In genomic region chr10:25035363-25035762, GRCm38 (mm10) we compare ENCODE assay signal across 17 mouse cellular contexts.
A peak's percentile ranks its signal among the peaks of the same experiment; 100 is the strongest.
ATAC-seq lines count a peak whose summit lies in the region.
"Had no signal": no experiment of that assay in that cellular context is flagged by ENCODE, and none has a peak within 500 bp of the region (broad histone marks: within the 10 kb centered on the region; RNA-seq: fewer than 3 reads in every experiment).

No protein-coding gene starts in this region.

- WGBS in hindbrain, embryonic 13.5 days: 62% methylated on average over 6 of the region's 6 CpGs
- 77% methylated on average over 6 of the region's 6 CpGs for WGBS in hindbrain, embryonic 12.5 days
- 73% methylated on average over 6 of the region's 6 CpGs for WGBS in midbrain, embryonic 15.5 days
- 76% methylated on average over 6 of the region's 6 CpGs for WGBS in midbrain, embryonic 16.5 days
- WGBS in hindbrain, embryonic 16.5 days: 62% methylated on average over 6 of the region's 6 CpGs
- WGBS in kidney, embryonic 14.5 days: 83% methylated on average over 6 of the region's 6 CpGs

- no peaks in the 10 kb centered on the region for H3K4me1 ChIP-seq in hindbrain, embryonic 13.5 days (replicated peaks)
- no peaks in the 10 kb centered on the region for H3K4me1 ChIP-seq in hindbrain, embryonic 12.5 days
- H3K4me1 ChIP-seq in midbrain, embryonic 15.5 days: no peaks in the 10 kb centered on the region
- H3K4me1 ChIP-seq in midbrain, embryonic 16.5 days (ENCODE audit: control insufficient read depth, insufficient read depth, low read length): no peaks in the 10 kb centered on the region
- no peaks in the 10 kb centered on the region for H3K4me1 ChIP-seq in hindbrain, embryonic 16.5 days (ENCODE audit: control insufficient read depth, insufficient read depth, low read depth, low read length)
- no peaks in the 10 kb centered on the region for H3K4me1 ChIP-seq in kidney, embryonic 14.5 days (ENCODE audit: control insufficient read depth, insufficient read depth, low read length)
- H3K4me1 ChIP-seq: forebrain, embryonic 10.5 days; forebrain, embryonic 13.5 days; heart, embryonic 10.5 days; heart, embryonic 13.5 days; intestine, embryonic 15.5 days had no signal

- no peak overlapping the region for H3K27ac ChIP-seq in hindbrain, embryonic 13.5 days
- no peak overlapping the region for H3K27ac ChIP-seq in hindbrain, embryonic 12.5 days
- no peak overlapping the region for H3K27ac ChIP-seq in midbrain, embryonic 15.5 days
- no peak overlapping the region for H3K27ac ChIP-seq in midbrain, embryonic 16.5 days (ENCODE audit: low read length)
- H3K27ac ChIP-seq in hindbrain, embryonic 16.5 days (ENCODE audit: low read depth, low read length): no peak overlapping the region
- no peak overlapping the region for H3K27ac ChIP-seq in kidney, embryonic 14.5 days (ENCODE audit: low read depth, low read length)
- H3K27ac ChIP-seq: embryonic facial prominence, embryonic 13.5 days; forebrain, embryonic 10.5 days; forebrain, embryonic 13.5 days; heart, adult 2 months; heart, embryonic 10.5 days; heart, embryonic 13.5 days; intestine, embryonic 15.5 days had no signal

- no peaks in the 10 kb centered on the region for H3K9me3 ChIP-seq in hindbrain, embryonic 13.5 days
- no peaks in the 10 kb centered on the region for H3K9me3 ChIP-seq in hindbrain, embryonic 12.5 days (replicated peaks)
- no peaks in the 10 kb centered on the region for H3K9me3 ChIP-seq in midbrain, embryonic 15.5 days
- no peaks in the 10 kb centered on the region; the same call in 1 of the 2 replicates for H3K9me3 ChIP-seq in midbrain, embryonic 16.5 days (replicated peaks; ENCODE audit: control insufficient read depth, low read length, poor library complexity, severe bottlenecking)
- no peaks in the 10 kb centered on the region for H3K9me3 ChIP-seq in hindbrain, embryonic 16.5 days (ENCODE audit: control insufficient read depth, low read length)
- no peaks in the 10 kb centered on the region for H3K9me3 ChIP-seq in kidney, embryonic 14.5 days (ENCODE audit: control insufficient read depth, low read length)
- H3K9me3 ChIP-seq: embryonic facial prominence, embryonic 13.5 days; forebrain, embryonic 10.5 days; forebrain, embryonic 13.5 days; G1E; heart, embryonic 10.5 days; heart, embryonic 13.5 days; intestine, embryonic 15.5 days had no signal

- no peak overlapping the region for H3K4me2 ChIP-seq in hindbrain, embryonic 13.5 days
- no peak overlapping the region for H3K4me2 ChIP-seq in hindbrain, embryonic 12.5 days (replicated peaks)
- H3K4me2 ChIP-seq in midbrain, embryonic 15.5 days: no peak overlapping the region
- H3K4me2 ChIP-seq in midbrain, embryonic 16.5 days (ENCODE audit: low read length): no peak overlapping the region
- H3K4me2 ChIP-seq in hindbrain, embryonic 16.5 days (ENCODE audit: low read length): no peak overlapping the region
- H3K4me2 ChIP-seq in kidney, embryonic 14.5 days (replicated peaks; ENCODE audit: low read depth, low read length): no peak overlapping the region
- H3K4me2 ChIP-seq: embryonic facial prominence, embryonic 13.5 days; forebrain, embryonic 13.5 days; heart, embryonic 13.5 days; intestine, embryonic 15.5 days had no signal

- H3K27me3 ChIP-seq in hindbrain, embryonic 13.5 days: no peaks in the 10 kb centered on the region
- H3K27me3 ChIP-seq in hindbrain, embryonic 12.5 days: no peaks in the 10 kb centered on the region
- H3K27me3 ChIP-seq in midbrain, embryonic 15.5 days (replicated peaks): no peaks in the 10 kb centered on the region
- no peaks in the 10 kb centered on the region for H3K27me3 ChIP-seq in midbrain, embryonic 16.5 days (ENCODE audit: control insufficient read depth, insufficient read depth, low read depth, low read length)
- H3K27me3 ChIP-seq in hindbrain, embryonic 16.5 days (replicated peaks; ENCODE audit: control insufficient read depth, insufficient read depth, low read length): no peaks in the 10 kb centered on the region
- no peaks in the 10 kb centered on the region for H3K27me3 ChIP-seq in kidney, embryonic 14.5 days (ENCODE audit: control insufficient read depth, insufficient read depth, low read length)
- H3K27me3 ChIP-seq: CH12.LX; embryonic facial prominence, embryonic 13.5 days; forebrain, embryonic 13.5 days; heart, embryonic 13.5 days; intestine, embryonic 15.5 days; Patski had no signal

- H3K36me3 ChIP-seq in hindbrain, embryonic 13.5 days: no peaks in the 10 kb centered on the region
- no peaks in the 10 kb centered on the region for H3K36me3 ChIP-seq in hindbrain, embryonic 12.5 days
- no peaks in the 10 kb centered on the region for H3K36me3 ChIP-seq in midbrain, embryonic 15.5 days (replicated peaks)
- no peaks in the 10 kb centered on the region for H3K36me3 ChIP-seq in midbrain, embryonic 16.5 days (ENCODE audit: control insufficient read depth, insufficient read depth, low read length)
- H3K36me3 ChIP-seq in hindbrain, embryonic 16.5 days (ENCODE audit: control insufficient read depth, insufficient read depth, low read length): no peaks in the 10 kb centered on the region
- no peaks in the 10 kb centered on the region for H3K36me3 ChIP-seq in kidney, embryonic 14.5 days (ENCODE audit: control insufficient read depth, insufficient read depth, low read length)
- H3K36me3 ChIP-seq: embryonic facial prominence, embryonic 13.5 days; forebrain, embryonic 10.5 days; G1E; heart, embryonic 10.5 days; heart, embryonic 13.5 days; intestine, embryonic 15.5 days had no signal

- H3K4me3 ChIP-seq in hindbrain, embryonic 13.5 days: no peak overlapping the region
- H3K4me3 ChIP-seq in hindbrain, embryonic 12.5 days: no peak overlapping the region
- H3K4me3 ChIP-seq in midbrain, embryonic 15.5 days: no peak overlapping the region
- H3K4me3 ChIP-seq in midbrain, embryonic 16.5 days (ENCODE audit: low read depth, low read length): no peak overlapping the region
- H3K4me3 ChIP-seq in hindbrain, embryonic 16.5 days (ENCODE audit: low read length): no peak overlapping the region
- H3K4me3 ChIP-seq in kidney, embryonic 14.5 days (ENCODE audit: low read length): no peak overlapping the region
- H3K4me3 ChIP-seq: embryonic facial prominence, embryonic 13.5 days; forebrain, embryonic 10.5 days; forebrain, embryonic 13.5 days; heart, adult 2 months; heart, embryonic 10.5 days; heart, embryonic 13.5 days; intestine, embryonic 15.5 days had no signal

- peak; percentile 22; the same call in 1 of the 2 replicates for ATAC-seq in hindbrain, embryonic 13.5 days (ENCODE audit: low FRiP score)
- ATAC-seq in hindbrain, embryonic 12.5 days (ENCODE audit: low FRiP score): no peak
- 0 out of 2 replicates have a peak, but pooled peaks have one; percentile 45 for ATAC-seq in midbrain, embryonic 15.5 days (replicated peaks)
- no peak for ATAC-seq in midbrain, embryonic 16.5 days
- ATAC-seq in hindbrain, embryonic 16.5 days: peak; percentile 82
- ATAC-seq in kidney, embryonic 14.5 days (ENCODE audit: low FRiP score, low TSS enrichment): no peak
- ATAC-seq: forebrain, embryonic 13.5 days; forebrain, embryonic 16.5 days; intestine, embryonic 15.5 days; Patski had no signal

- H3K9ac ChIP-seq in hindbrain, embryonic 13.5 days: no peak overlapping the region
- no peak overlapping the region for H3K9ac ChIP-seq in hindbrain, embryonic 12.5 days
- H3K9ac ChIP-seq in midbrain, embryonic 15.5 days: no peak overlapping the region
- H3K9ac ChIP-seq in midbrain, embryonic 16.5 days (ENCODE audit: low read depth, low read length): no peak overlapping the region
- no peak overlapping the region for H3K9ac ChIP-seq in hindbrain, embryonic 16.5 days (ENCODE audit: low read depth, low read length)
- no peak overlapping the region for H3K9ac ChIP-seq in kidney, embryonic 14.5 days (ENCODE audit: low read depth, low read length)
- H3K9ac ChIP-seq: embryonic facial prominence, embryonic 13.5 days; forebrain, embryonic 13.5 days; heart, embryonic 13.5 days; intestine, embryonic 15.5 days had no signal

Comparison
In these comparisons a context has a peak if more than half of its experiments do, and no peak if none do; other contexts are left out.
1. ATAC-seq: peak in hindbrain, embryonic 13.5 days (single experiment), midbrain, embryonic 15.5 days (single experiment) and hindbrain, embryonic 16.5 days (single experiment); none in hindbrain, embryonic 12.5 days (single experiment), midbrain, embryonic 16.5 days (single experiment) and kidney, embryonic 14.5 days (single experiment).